Mouse (Mus musculus) left cerebral cortex, adult 18-20 months (tissue): ENCODE results near the gene Stx4a. TPM values are rescaled to one million over a fixed set of nuclear protein-coding genes. Genes with fewer than 3 reads are reported as not detected.
"Not testable (repeated sequence)": the region's sequence is repeated elsewhere in the genome, so short reads cannot be mapped to it uniquely, and the experiment has no call there.

Experiments
- DNase-seq, 2 experiments: peaks; one replicate each; pipeline ENCODE4 v3.0.0; 2021 to 2022; ENCODE audit warnings: low spot score in 2 of 2, mixed read lengths in 1 of 2
- total RNA-seq, 2 experiments: library from RNA; stranded (reverse); gene quantifications; 2 replicates each; pipeline ENCODE4 v1.2.3; 2021

The Stx4a gene
- total RNA-seq, 2 experiments from 2014 or later, result 85.0 to 86.3 TPM

- DNase-seq, result no peak
Observed at GRCm38 (mm10) chr7:127858258-127858657, 34.2 kb downstream of the Stx4a start.

DNA sequence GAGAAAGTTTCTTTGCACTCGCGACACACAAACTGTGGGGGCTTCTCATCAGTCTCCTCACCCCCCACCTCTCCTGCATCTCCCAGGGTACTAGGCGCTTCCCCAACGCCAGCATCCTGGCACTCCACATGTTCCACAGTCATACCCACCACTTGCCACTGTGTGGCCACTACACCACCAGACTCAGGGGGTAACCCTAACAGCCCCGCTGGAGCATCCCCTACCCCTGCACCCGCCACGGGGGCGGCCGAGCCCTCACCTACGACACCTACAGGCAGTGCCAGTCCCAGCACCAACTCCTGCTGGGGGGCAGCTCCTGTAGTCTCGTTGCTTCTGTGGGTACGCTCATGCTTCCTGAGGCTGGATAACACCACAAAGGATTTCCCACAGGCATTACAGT lies 42.3 kb downstream of the Stx4a start:
- no peak for DNase-seq

- no peak for DNase-seq
Observed at GRCm38 (mm10) chr7:127867641-127868040, 43.5 kb downstream of the Stx4a start.

- peak; percentile 21 to 40 for DNase-seq
Observed at GRCm38 (mm10) chr7:127869149-127869810, 45.2 kb downstream of the Stx4a start.

DNA sequence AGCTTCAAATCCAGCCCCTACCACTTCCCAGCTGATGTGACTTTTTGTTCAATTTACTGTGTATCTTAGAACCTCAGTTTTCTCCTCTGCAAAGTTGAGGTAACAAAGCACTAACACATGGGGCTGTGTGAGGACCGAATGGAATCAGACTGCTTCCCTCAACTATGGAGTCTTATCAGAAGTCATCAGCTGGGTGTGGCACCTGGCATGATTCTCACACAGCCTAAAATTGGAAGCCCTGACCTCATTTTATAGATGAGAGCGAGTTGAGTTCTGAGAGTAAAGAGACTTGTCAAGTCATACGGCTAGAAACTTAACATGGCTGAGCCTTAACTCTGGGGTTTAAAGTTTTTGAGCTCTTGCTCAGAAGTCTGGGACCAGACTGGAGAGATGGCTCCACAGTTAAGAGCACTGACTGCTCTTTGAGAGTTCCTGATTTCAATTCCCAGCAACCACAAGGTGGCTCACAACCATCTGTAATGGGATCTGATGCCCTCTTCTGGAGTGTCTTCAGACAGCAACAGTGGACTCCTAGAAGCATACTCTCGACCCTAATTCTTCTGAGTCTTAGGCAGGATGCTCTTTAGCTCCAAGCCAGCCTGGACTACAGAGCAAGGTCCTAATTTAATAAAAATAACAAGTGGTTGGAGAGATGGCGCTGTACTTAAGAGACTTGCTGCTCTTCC lies 46.2 kb downstream of the Stx4a start:
- no peak for DNase-seq

GRCm38 (mm10) chr7:127874812-127875626 lies 50.9 kb downstream of the Stx4a start:
- no peak for DNase-seq

DNA sequence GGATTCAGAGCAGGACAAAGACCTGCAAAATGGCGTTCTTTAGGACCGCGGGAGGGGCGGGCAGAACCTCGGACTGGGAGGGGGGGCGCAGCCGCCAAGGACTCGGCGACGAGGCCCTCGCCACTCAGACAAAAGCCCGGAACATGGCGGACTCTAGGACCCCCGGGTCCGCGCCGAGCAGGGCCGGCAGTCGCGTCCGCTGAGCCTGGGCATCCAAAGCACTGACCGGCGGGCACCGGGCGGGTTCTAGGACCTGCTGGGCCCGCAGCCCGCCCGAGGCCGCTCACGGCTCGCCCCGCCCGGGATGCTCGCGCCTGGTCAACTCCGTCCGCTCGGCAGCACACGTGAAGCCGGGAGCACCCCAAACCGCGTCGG lies 51.5 kb downstream of the Stx4a start:
- peak; percentile 95 to 96 for DNase-seq

- peak; percentile 65 to 73 for DNase-seq
Observed at GRCm38 (mm10) chr7:127876041-127876466, 52.0 kb downstream of the Stx4a start, which contains the start of gene Zfp646. Gene Zfp646, plus strand, starts transcription at chr7:127876221.

DNA sequence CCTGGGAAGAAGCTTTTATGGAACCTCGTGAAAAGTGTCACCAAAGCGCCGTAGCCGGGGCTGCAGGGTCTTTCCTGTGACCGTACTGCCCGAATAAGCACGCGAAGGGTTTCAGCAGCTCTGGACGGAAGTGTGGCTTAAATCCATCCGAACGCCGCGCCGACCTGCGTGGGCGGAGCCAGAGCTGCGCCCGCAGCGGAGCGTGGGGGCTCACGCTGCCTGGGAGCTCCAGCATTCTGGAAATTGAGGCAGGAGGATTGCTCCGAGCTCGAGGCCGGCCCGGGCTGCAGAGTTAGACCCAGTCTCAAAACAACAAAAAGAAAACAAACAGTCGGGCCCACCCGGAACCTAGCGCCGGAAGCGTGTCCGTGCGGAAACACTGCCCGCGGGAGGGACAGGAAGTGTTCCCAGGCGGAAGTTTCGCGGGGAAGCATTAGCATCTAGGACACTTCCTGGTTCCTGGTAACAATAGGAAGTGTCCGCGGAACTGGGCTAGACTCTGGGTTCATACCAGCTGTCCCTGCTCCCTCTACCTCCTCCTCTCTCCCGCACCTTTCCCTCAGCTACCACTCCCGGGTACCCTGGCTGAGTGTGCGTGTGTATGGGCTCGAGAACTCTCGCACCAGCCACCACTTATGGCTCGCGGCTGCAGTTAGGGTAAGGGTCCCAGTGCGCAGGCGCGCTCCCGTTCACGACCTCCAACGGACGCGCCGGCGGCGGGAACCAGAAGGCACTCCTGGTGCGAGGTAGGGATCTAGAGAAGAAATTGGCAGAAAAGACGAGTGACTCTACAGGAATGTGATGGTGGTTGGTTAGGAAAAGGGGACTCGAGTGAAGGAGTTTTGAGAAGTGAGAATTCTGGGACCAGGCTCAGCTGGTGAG lies 52.6 kb downstream of the Stx4a start, which contains the start of gene Zfp668:
Zfp668 (minus strand) TSS at position 362 of the 882 bp plus-strand sequence.
- peak; percentile 88 to 92 for DNase-seq

DNA sequence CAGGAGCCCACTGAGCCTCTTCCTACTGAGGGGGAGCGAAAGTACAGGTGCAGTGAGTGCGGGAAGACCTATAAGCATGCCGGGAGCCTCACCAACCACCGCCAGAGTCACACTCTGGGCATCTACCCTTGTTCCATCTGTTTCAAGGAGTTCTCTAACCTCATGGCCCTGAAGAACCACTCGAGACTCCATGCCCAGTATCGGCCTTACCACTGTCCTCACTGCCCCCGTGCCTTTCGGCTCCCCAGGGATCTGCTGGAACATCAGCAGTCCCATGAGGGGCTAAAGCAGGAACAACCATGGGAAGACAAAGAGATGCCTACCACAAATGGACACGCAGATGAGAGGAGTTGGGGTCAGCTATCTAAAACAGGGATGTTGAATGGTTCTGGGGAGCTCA lies 55.2 kb downstream of the Stx4a start:
- DNase-seq, result no peak

- DNase-seq, result no peak
Observed at GRCm38 (mm10) chr7:127880431-127880830, 56.3 kb downstream of the Stx4a start.

DNA sequence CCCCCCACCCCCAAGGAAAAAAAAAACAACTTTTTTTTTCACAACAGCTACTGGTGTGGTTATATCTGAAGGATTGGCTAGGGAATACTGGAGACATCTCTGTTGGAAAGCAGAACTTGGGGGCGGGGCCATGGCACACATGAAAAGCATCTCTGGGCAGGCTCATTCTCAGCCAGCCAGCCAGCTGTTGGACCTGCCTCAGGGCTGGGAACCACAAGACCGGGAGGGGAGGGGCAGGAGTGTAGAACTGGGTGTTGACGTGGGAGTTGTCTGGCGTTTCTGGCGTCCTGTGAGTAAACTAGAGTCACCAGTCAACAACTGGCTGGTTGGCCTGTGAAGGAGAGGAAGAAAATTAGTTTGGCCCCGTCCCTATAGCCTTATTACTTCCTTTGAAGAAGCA lies 61.9 kb downstream of the Stx4a start:
- DNase-seq, result peak in 1 of 2 experiments; percentile 32

DNA sequence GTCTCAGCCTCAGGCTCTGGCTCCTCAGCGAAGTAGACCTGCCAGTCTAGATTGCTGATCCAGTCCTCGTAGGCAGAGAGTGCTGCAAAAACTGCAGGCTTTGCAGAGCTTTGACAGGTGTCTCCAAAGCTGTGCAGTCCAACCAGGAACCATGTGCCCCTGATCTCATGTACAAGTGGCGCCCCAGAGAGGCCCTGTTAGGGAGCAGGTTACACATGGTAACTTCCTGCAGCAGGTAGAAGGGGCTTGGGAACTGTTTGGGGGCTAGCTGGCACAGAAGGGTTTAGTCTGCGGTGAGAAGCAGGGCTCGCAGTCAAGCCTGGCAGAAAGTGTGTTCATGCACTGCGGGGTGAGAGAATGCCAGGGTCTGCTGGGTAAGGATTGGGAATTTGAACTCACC lies 62.5 kb downstream of the Stx4a start:
- DNase-seq, result no peak

- DNase-seq, result no peak
Observed at GRCm38 (mm10) chr7:127887191-127887590, 63.1 kb downstream of the Stx4a start.

GRCm38 (mm10) chr7:127887781-127888180 lies 63.7 kb downstream of the Stx4a start:
- DNase-seq, result no peak

DNA sequence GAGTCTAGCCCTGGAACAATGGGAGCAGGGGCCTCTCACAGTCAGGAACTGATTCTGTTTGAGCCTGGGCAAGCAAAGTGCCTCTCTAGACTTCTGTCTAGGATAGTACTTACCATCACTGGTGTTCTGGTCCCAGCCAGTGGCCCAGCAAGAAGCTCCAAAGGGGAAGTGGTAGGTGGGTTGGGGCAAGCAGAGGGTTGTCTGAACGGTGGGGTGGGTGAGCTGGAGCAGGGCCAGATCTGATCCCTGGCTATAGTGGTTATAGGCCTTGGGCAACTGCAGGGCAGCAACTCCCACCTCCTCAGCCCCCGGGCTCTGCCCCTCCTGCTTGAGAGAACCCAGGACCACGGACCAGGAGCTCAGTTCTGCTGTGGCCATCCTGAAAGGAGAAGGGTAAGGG lies 64.7 kb downstream of the Stx4a start:
- no peak for DNase-seq

GRCm38 (mm10) chr7:127890798-127891197 lies 66.7 kb downstream of the Stx4a start, which contains the start of gene Prss53:
Gene Prss53, minus strand, starts transcription at chr7:127890970.
- DNase-seq, result no peak

GRCm38 (mm10) chr7:127894480-127894879 lies 70.4 kb downstream of the Stx4a start:
- no peak for DNase-seq

DNA sequence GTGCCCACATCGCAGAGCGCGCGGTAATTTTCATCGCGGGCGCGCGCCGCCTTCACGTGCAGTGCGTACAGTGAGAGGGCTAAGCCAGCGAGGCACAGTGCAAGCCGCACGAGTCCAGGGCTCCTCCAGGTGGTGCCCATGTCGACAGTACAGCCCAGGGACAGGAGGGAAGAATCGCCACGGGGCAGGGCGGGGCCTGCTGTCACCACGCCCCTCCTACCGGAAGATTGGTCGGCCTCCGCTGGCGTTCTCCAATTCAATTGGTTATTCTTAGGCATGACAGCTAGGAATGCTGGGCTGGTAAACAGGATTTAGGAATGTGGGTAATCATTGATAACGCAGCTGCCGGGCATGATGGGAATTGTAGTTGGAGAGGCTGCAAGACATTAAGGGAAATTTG lies 71.3 kb downstream of the Stx4a start, which contains the start of the genes Gm21974 and Vkorc1:
Gm21974 (minus strand) TSS at position 13 of the 400 bp plus-strand sequence.
Vkorc1 (minus strand) TSS at position 176 of the 400 bp plus-strand sequence.
- DNase-seq, result peak; percentile 90 to 94

GRCm38 (mm10) chr7:127895891-127896290 lies 71.8 kb downstream of the Stx4a start:
- DNase-seq, result not testable (repeated sequence)
